Mouse (Mus musculus) ovary, adult 18-20 months (tissue): ENCODE measurements around the gene Vamp1.
A peak's percentile ranks its signal among the peaks of the same experiment; 100 is the strongest.
"Not testable (repeated sequence)": the region's sequence is repeated elsewhere in the genome, so short reads cannot be mapped to it uniquely, and the experiment has no call there.

ENCODE experiments used
- DNase-seq: peaks from one replicate; pipeline ENCODE4 v3.0.0; 2022; ENCODE audit warnings: low spot score, mixed read lengths

Vamp1 gene

DNA sequence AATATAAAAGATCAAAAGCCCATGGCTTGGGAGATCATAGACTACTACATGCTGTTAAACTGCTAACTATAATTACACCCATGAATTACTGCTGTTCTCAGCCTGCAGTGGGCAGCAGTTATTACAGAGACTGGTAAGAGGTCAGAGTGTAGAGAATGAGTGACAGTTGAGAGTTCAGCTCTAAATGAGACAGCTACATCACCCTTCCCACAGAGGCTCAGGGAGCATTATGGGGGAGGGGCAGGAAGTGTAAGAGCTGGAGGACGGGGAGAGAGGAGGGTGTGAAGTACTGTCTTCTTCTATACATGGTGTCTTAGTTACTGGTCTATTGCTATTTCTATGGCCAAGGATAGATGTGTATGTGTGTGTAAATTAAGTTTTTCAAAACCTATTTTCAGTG, 29.2 kb downstream of the Vamp1 start:
- no peak for DNase-seq

DNA sequence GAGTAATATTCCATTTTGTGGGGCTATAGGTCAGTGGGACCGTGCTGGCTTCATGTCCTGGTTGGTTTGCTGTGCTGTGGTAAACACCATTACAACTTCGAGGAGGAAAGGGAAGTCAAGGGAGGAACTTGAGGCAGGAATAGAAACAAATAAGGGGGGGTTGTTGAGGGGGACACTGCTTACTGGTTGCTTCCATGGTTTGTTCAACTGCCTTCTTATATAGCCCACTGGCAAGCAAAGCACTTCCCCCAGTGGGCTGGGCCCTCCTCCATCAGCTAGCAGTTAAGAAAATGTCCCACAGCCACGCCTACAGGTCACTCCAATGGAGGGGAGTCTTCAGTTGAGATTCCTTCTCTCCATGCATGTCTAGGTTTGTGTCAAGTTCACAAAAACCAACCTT, 36.9 kb downstream of the Vamp1 start:
- DNase-seq: no peak

DNA sequence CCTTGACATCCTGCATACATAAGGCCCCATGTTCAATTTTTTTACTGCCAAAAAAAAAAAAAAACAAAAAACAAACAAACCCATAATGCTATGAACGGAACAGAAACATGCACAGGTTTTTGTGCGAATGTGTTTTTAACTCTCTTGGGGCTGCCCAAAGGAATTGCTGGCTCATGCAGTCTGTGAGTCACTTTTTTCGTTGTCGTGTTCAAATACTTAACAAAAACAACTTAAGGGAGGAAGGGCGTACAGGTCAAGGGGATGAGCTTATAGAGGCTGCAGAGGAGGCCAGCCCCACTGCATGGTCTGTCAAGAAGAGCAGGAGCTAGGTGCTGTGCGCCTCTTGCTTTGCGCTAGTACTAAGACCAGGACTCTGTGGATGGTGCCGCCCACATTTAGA, 37.4 kb downstream of the Vamp1 start:
- no peak for DNase-seq

DNA sequence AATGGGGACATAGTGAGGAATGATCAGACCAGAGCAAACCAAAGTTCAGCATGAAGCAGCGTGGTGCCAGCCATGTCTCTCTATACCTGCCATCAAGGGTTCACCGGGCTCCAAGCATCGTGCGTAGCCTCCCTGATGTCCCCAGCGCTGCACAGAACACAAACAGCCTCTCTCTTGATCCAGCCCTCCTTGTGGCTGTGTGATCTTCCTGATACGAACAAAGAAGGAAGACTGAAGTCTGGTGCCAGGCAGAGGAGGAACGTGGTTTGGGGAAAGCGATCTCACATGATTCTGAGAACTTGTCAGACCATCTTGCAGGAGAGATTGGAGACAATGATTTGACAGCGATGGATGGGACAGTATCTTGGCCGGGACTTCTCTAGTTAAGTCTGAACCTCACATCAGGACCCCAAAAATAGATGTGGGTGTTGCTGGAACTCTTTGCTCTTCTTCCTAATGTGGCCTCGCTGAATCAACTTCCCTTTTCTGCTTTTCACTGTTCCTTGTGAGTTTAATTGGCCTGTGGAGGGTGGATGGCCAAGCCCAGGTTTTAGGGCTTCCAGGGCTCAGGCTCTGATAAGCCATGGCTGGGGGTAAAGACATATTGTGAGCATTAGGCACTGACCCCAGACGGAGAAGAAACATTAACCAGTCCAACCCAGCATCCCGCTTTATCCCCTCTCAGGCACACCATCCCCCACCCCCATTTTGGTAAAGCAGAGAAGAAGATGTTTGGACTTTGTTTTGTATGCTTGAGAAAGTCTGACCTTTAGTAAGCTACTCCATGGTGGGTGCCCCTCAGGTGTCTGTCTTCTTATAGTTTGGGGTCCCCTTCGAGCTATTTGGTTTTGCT, 38.7 kb downstream of the Vamp1 start:
- no peak for DNase-seq

DNA sequence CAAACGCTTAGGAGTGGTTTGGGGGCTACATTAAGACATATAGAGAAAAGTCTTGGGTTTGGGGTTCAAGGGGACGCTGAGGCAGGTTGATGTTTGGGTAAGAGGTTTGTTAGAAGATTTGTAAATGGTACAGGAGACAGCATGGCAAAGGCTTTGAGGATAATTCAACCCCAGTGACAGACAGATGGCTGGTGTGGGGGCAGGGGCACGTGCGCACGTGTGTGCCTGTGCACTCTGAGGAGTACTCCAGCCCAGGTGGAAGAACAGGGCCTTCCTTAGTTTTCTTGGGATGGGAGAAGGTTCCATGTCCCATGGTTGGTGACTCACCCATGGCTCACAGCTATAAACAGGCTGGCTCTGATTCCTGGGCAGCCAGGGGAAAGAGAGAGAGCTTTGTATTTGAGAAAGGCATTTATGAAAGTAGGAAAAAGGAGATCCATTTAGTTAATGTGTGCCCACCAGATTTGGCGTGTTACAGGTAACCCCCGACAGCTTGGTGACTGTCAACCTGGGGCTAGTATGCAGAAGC, 40.2 kb downstream of the Vamp1 start:
- no peak for DNase-seq

DNA sequence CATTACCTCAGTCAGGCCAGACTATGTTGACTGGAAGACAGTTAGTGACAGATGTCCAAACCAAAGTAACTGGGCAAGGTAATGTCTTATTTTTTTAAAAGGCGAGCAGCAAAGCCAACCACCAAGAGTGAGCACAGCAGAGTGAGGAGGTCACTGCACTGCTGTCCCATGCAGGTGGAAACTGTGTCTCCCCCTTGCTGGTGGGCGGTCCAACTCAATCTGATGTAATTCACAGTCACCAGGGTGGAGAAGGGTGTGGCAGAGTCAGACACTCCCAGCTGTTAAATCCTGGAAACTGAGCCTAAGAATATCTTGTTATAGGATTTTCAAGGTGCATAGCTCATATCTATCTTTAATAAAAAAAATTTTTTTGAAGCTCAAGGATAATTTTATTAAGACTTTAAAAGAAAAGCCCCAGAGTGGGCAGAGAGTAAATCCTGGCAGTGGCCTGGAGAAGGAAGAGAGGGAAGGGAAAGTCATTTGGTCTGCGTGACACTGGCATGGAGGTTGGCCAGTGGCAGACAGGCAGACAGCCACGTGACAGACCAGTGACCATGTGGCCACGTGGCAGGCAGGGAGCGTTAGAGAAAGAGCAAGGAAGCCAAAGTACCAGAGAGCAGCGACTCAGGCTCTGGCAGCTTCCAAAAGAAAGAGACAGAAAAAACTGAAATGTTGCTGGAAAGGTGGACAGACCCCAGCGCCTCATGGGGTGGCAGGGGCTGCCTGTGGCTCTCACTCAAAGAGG, 41.0 kb downstream of the Vamp1 start:
- no peak for DNase-seq

DNA sequence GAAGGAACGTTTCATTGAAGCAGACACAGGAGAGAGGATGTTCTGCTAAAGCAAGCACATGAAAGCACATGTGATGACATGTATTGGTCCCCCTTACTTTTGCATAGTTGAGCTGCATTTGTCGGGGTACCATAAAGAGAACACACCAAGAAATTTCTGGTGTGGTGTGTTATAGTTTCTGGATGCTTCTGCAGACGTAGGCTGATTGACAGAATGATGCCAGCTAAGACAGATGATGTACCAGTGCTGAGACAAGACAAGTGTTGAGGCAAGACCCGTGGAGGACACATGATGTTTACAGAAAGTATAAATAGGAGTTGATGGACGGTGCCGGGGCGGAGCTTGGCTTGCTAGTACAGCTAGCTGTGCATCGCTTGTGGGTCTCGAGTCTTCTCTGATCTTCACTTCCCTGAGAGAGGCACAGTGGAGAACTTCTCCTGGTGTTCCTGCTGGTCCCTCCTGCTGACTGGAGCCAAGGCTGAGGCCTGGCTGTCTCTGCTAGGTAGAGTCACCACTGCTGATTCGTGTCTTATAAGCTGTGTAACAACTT, 44.7 kb downstream of the Vamp1 start:
- no peak for DNase-seq

DNA sequence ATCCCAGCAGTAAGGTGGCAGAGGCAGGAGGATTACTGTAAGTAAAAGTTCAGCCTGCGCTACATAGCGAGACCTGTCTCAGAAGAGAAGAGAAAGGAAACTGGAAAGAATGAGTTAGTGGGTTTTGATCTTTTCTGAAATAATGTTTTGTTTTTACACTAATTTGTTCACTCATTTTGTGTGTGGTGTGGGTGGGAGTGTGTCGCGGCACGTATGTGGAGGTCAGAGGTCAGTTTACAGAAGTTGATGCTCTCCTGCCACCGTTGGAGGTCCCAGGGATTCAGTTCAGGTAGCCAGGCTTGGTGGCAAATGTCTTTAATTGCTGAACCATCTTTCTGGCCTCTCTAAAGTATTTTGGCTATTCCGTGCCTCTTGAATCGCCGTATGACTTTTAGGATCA, 48.9 kb downstream of the Vamp1 start:
- no peak for DNase-seq

DNA sequence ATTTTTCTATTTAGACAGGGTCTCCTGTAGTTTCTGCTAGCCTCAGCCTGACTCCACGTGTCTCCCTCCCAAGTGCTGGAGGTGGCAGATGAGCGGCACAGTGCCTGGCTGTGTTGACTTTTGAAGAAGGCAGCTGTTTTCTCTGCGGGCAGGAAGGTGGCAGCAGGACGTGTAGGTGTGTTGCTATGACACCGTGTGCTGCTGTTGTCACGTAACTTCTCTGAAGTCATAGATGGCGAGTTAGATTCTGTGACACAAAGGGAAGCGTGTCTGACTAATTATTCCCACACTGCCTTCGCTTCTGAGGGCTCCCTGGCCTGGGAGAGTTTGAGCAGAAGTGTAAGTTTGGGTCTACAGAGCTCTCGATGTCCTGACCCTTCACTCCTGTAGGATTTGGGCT, 49.9 kb downstream of the Vamp1 start:
- DNase-seq: no peak

DNA sequence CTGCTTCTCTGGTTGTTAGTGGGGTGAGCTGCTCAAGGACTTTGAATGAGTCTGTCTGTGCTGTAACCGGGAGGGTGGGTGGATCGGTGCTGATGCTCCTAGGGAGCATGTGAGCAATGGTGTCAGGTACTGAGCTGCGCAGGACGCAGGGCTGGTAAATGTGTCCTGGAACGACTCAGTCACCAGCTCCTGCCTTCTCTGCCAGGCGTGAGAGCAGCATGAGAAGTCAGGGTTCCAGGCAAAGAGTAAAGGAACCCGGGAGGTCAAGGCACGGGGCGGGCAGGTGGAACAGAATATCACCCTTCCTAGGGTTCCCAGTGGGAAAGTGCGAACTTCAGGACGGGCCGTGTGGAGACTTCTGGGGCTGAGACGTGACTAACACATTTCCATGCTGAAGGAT, 50.7 kb downstream of the Vamp1 start:
- DNase-seq: no peak

DNA sequence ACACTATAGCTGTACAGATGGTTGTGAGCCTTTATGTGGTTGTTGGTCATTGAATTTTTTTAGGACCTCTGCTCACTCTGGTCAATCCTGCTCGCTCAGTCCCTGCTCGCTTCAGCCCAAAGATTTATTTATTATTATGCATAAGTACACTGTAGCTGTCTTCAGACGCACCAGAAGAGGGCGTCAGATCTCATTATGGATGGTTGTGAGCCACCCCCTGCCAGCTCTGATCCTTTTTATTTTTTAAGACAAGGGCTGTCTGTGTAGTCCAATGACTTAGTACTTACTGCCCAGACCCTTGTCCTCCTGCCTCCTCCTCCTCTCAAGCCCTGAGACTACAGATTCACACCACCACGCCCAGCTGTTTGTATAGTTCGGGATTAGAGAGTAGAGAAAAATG, 51.2 kb downstream of the Vamp1 start:
- DNase-seq: not testable (repeated sequence)

DNA sequence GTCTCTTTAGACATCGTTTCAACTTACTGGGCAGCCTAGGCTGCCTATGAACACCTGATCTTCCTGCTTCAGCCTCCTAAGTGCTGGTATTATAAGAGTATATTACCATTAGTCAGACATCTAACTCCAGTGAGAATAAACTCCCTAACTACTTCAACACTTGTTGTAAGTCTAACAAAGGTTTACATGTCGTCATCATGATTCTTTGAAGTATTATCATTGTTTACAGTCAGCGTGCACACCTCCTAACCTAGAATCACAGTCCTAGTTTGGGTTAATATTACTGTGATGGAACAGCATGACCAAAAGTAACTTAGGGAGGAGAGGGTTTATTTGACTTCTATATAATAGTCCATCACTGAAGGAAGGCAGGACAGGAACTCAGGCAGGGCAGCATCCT, 52.1 kb downstream of the Vamp1 start:
- no peak for DNase-seq

DNA sequence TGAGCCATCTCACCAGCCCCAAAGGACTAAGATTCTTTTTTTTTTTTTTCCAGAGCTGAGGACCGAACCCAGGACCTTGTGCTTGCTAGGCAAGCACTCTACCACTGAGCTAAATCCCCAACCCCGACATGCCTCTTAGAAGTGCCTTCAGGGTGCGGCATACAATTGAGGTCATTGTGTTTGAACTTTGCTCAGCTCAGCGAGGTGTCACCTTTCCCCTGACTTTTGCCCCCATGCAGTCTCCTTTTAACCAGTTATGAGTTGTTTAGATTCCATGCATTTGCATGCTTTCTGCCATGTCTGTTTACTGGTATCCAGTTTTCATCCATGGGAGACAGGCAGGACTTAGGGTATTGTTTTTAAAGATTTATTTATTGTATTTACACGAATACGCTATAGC, 53.4 kb downstream of the Vamp1 start:
- no peak for DNase-seq

DNA sequence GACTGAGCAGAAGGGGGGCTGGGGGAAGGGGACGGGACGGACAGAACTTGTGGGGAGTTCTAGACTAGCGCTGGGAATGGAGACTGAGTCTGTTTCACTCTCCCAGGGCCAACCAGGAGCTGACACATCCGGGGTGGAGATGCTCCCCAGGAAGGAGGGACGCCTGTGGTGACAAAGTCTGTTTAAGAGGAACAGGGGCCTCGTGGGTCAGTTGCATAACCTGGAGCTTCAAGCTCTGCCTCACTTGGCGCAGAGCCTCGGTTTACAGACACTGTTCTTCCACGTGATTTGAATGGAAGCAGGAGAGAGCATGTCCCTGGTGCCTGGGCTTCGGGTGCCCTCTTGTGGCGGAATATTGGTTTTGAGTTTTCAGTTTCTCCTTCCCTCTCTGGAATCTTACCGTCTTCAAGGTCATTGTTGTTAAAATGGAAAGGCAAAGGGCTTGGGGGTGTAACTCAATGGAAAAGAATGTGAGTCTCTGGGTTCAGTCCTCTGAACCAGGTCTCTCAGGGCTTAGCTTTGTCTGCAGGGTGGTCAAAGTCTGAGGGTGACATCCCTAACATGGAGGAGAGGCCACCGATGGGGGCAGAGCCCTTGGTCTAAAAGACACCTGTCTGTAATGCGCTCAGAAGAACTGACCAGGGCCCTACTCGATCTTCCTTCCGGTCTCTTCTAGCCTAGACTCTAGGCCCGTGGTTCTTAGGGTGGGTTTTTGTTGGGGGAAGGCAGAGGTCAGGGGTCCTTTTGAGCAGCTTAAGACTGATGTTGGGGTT, 56.3 kb downstream of the Vamp1 start:
- DNase-seq: peak; percentile 83

DNA sequence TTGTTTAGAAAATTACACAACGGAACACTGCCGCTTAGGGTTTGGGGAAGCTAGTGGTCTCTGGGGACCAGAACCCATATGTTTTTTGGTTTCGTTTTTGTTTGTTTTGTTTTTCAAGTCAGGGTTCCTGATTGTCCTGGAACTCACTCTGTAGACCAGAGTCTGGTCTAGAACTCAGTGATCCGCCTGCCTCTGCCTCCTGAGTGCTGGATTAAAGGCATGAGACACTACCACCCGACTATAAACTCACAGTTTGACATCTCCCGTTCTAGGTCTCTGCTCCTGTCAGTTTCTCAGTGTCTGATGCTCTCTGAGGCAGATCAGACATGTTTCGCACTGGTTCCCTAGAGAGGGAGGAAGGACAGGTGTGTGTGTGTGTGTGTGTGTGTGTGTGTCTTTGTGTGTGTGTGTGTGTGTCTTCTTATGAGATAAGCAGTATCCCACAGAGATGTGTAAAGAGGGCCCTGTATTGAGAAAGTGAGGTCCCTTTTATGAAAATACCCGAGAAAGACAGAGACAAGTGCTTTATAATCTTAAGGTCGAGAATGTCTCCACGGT, 57.0 kb downstream of the Vamp1 start:
- DNase-seq: no peak

DNA sequence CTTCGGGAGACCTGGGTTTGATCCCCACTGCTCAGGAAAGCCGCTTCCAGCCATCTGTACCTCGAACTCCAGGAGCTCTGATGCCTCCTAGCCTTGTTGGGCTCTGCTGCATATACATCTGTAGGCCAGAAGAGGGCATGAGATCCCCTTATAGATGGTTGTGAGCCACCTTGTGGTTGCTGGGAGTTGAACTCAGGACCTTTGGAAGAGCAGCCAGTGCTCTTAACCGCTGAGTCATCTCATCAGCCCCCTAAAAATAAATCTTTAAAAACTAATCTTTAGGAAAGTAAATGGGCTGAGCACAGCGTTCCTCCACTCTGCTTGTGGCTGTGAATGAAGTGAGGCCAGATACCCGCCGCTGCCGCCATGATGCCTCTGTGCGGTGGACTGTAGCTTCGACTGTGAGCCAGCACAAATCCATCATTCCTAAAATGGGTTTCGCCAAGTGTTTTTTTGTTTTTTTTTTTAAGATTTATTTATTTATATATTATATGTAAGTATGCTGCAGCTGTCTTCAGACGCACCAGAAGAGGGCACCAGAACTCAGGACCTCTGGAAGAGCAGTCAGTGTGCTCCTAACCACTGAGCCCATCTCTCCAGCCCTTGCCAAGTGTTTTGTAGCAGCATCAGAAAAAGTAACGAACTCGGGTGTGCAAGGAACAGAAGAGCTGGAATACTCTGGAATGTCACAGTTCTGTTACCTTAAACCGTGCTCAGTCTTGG, 59.7 kb downstream of the Vamp1 start:
- DNase-seq: no peak

DNA sequence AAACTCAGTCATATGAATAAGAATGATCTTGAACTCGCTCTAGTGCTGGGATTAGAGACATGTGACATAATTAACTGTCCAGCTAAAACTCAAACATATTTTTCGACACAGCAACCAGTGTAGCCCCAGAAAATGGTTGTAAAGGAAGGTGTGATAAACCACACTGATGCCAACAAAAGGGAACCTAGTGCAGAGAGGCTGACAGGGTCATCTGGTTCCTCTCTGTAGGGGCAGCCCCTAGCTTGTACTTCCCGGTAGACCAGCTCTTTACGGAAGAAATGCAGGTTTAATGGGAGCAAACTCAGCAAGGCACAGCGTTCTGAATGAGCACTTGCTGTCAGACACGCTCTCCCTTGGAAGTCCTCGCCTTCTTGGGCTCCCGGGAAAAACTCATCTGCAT, 64.4 kb downstream of the Vamp1 start:
- DNase-seq: no peak

DNA sequence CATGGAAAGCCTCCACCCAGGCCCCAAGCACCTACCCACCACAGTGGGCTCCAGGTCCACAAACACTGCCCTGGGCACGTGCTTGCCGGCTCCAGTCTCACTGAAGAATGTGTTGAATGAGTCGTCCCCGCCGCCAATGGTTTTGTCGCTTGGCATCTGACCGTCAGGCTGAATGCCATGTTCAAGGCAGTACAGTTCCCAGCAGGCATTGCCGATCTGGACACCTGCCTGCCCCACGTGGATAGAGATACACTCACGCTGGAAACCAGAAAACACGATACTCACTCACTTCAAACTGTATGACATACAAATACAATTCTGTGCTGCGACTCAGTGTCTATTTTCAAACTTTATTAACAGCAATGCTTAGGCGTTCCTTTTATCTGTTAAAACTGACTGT, 67.4 kb downstream of the Vamp1 start:
- DNase-seq: not testable (repeated sequence)

DNA sequence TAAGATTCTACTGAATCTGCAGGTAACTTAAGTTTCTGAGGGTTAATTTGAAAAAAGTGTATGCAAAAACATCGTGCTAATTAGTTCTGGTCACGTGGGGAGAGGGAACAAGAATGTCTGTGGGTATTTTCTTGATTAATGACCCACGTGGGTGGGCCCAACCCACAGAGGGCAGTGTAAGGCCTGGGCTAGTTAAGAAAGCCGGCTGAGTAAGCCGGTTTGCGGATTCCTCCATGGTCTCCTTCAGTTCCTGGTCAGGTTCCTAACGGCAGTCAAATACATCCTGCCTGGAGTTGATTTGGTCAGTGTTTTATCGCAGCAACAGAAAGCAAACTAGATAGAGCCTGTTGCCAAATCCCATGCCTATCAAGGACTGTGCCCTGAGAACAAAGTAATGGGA, 68.9 kb downstream of the Vamp1 start:
- no peak for DNase-seq

DNA sequence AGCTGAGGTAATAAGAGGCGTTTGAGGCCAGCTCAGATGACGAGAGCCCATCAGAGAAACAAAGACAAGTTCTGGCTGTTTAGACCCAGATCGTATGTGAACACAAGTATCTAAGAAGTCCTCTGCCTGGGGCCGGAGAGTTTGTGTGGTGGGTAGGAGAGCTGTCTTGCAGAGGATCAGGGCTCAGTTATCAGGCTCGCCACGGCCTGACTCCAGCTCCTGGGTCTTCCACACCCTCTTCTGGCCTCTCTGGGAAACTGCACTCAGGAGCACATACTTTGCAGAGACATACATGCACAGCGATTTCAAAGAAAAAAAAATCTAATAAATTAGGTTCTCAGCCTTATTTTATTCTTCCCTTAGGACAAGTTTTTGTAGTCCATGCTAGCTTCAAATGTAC, 69.4 kb downstream of the Vamp1 start:
- no peak for DNase-seq

DNA sequence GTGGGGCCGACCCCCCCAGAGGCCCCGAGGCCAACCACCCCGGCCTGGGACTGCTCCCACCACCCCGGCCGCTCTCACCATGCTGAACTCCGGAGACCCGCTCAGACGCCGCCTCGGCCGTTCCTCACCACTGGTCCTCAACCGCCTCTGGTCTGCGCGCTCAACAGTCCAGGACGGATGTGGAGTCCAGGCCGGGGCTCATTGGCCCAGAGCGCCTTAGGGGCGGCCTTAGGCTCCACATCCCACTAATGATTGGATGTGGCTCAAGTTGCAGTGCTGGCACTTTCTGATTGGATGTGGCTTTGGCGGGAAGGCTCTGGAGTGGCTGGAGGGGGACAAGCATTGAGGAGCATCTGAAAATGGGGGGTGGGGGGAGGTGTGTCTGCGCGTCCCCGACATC, 70.5 kb downstream of the Vamp1 start, which contains the start of gene Tuba3a:
TSS of gene Tuba3a (minus strand) at position 153 of the 400 bp plus-strand sequence.
- DNase-seq: no peak
